Mouse (Mus musculus) urinary bladder, adult 2 months (tissue): ENCODE measurements around the gene Thap3. TPM values are rescaled to one million over a fixed set of nuclear protein-coding genes. Genes with fewer than 3 reads are reported as not detected.

Source experiments
- polyA plus RNA-seq: library from polyadenylated mRNA; depleted of rRNA; stranded (reverse); fragments of >200 nt; gene quantifications from 2 replicates; pipeline ENCODE4 v1.2.3, GENCODE M21; 2012; rRNA removed

Thap3 gene
- polyA plus RNA-seq, 1 experiment, result 55.1 TPM

Other genes starting within 250 kb of the Thap3 start
- gene Camta1, start 127.1 kb downstream of the Thap3 start, polyA plus RNA-seq, result 24.2 and 29.8 TPM in 2 replicates
- 33.6 and 35.7 TPM in 2 replicates for gene Dnajc11, start 55.3 kb downstream of the Thap3 start, polyA plus RNA-seq
- gene Phf13, start 7.3 kb upstream of the Thap3 start, polyA plus RNA-seq, result 13.2 and 15.3 TPM in 2 replicates
- 34.5 and 38.3 TPM in 2 replicates for gene Klhl21, start 19.8 kb upstream of the Thap3 start, polyA plus RNA-seq
- 13.5 and 16.0 TPM in 2 replicates for gene Zbtb48, start 38.7 kb upstream of the Thap3 start, polyA plus RNA-seq
- 0.04 and 0.10 TPM in 2 replicates for gene Tas1r1, start 49.6 kb upstream of the Thap3 start, polyA plus RNA-seq
- gene Nol9, start 50.3 kb upstream of the Thap3 start, polyA plus RNA-seq, result 11.3 and 13.0 TPM in 2 replicates
- 13.2 and 14.6 TPM in 2 replicates for gene Plekhg5, start 83.5 kb upstream of the Thap3 start, polyA plus RNA-seq
- 3.7 TPM in 2 replicates for gene Tnfrsf25, start 126.9 kb upstream of the Thap3 start, polyA plus RNA-seq
- gene Espn, start 163.4 kb upstream of the Thap3 start, polyA plus RNA-seq, result 6.0 and 7.8 TPM in 2 replicates
- 0.23 and 0.46 TPM in 2 replicates for gene Hes2, start 169.9 kb upstream of the Thap3 start, polyA plus RNA-seq
- gene Acot7, start 189.1 kb upstream of the Thap3 start, polyA plus RNA-seq, result 44.9 and 48.1 TPM in 2 replicates